In genomic region chr11:69797924-69798323, GRCm38 (mm10) we compare ENCODE assay signal across 20 mouse cellular contexts. TPM values are rescaled to one million over a fixed set of nuclear protein-coding genes. Genes with fewer than 3 reads are reported as not detected.
"Had no signal": no experiment of that assay in that cellular context is flagged by ENCODE, and none has a peak within 500 bp of the region (broad histone marks: within the 10 kb centered on the region; RNA-seq: fewer than 3 reads in every experiment).

No protein-coding gene starts in this region.

- ATAC-seq: midbrain, embryonic 13.5 days had no signal

- H3K9ac ChIP-seq: liver, embryonic 15.5 days; lung, embryonic 14.5 days; midbrain, embryonic 13.5 days; neural tube, embryonic 13.5 days had no signal

- H3K4me3 ChIP-seq: left cerebral cortex, adult 2 months; limb, embryonic 10.5 days; liver, embryonic 15.5 days; midbrain, embryonic 13.5 days; neural tube, embryonic 13.5 days had no signal

- H3K27ac ChIP-seq: left cerebral cortex, adult 2 months; limb, embryonic 10.5 days; liver, embryonic 15.5 days; macrophage; midbrain, embryonic 13.5 days had no signal

- DNase-seq: kidney, adult 2 months; kidney, postnatal 25 days; lung, embryonic 14.5 days; lung, postnatal 10 days; right cerebral cortex, postnatal 14 days; thymus, adult 2 months; thymus, postnatal 25 days had no signal

- H3K36me3 ChIP-seq: limb, embryonic 10.5 days; liver, embryonic 15.5 days; midbrain, embryonic 13.5 days had no signal

- H3K4me2 ChIP-seq: liver, embryonic 11.5 days; liver, embryonic 15.5 days; lung, embryonic 14.5 days; midbrain, embryonic 13.5 days; neural tube, embryonic 13.5 days had no signal

- H3K9me3 ChIP-seq: limb, embryonic 10.5 days; liver, embryonic 15.5 days; midbrain, embryonic 13.5 days; neural tube, embryonic 13.5 days had no signal

RNA-seq across cellular contexts. Expression of gene Chrnb1, which starts 2.2 kb away (rescaled TPM):
- polyA plus RNA-seq: macrophage had no signal

RNA-seq across cellular contexts. Expression of gene Tmem102, which starts 7.5 kb away (rescaled TPM):
- total RNA-seq: layer of hippocampus, postnatal 25 days; left cerebral cortex, postnatal 14 days; megakaryocyte-erythroid progenitor cell, adult 5-6 weeks had no signal
- polyA plus RNA-seq: macrophage had no signal

RNA-seq across cellular contexts. Expression of gene Gm39566, which starts 17.2 kb away (rescaled TPM):
- total RNA-seq: layer of hippocampus, postnatal 25 days; left cerebral cortex, adult 2 months; left cerebral cortex, postnatal 14 days; megakaryocyte-erythroid progenitor cell, adult 5-6 weeks had no signal
- polyA plus RNA-seq: kidney, embryonic 16.5 days; limb, embryonic 10.5 days; limb, embryonic 14.5 days; liver, embryonic 11.5 days; liver, embryonic 15.5 days; lung, embryonic 14.5 days; macrophage; midbrain, embryonic 13.5 days; neural tube, embryonic 13.5 days; small intestine, adult 2 months had no signal

RNA-seq across cellular contexts. Expression of gene Spem2, which starts 20.3 kb away (rescaled TPM):
- total RNA-seq: layer of hippocampus, postnatal 25 days; left cerebral cortex, adult 2 months; left cerebral cortex, postnatal 14 days; megakaryocyte-erythroid progenitor cell, adult 5-6 weeks had no signal
- polyA plus RNA-seq: kidney, embryonic 16.5 days; limb, embryonic 10.5 days; limb, embryonic 14.5 days; liver, embryonic 11.5 days; liver, embryonic 15.5 days; lung, embryonic 14.5 days; macrophage; midbrain, embryonic 13.5 days; neural tube, embryonic 13.5 days; small intestine, adult 2 months had no signal
